Mouse (Mus musculus) left cerebral cortex, postnatal 10 days (tissue): ENCODE measurements around the gene Cnbd2. TPM values are rescaled to one million over a fixed set of nuclear protein-coding genes. Genes with fewer than 3 reads are reported as not detected.
"Not testable (repeated sequence)": the region's sequence is repeated elsewhere in the genome, so short reads cannot be mapped to it uniquely, and the experiment has no call there.

Experiments used
- DNase-seq, 2 experiments: peaks; one replicate each; pipeline ENCODE4 v3.0.0; 2021 to 2022; ENCODE audit warnings: low spot score in 2 of 2, mixed read lengths in 1 of 2; ENCODE audit errors: extremely low spot score in 1 of 2
- intact Hi-C: fragments of 180-260 bp; cut with DNase I; formaldehyde crosslinking; loops from one replicate; pipeline ENCODE4 v1.15.1; 2025
- total RNA-seq, 2 experiments: library from RNA; stranded (reverse); gene quantifications; 2 replicates each; pipeline ENCODE4 v1.2.3; 2021

Cnbd2 gene
- total RNA-seq, 2 experiments from 2014 or later, result 4.7 to 6.7 TPM

- DNase-seq, result peak in 1 of 2 experiments; percentile 59
- intact Hi-C loops, result no loop called here
These were observed 41.2 kb downstream of the Cnbd2 start for GRCm38 (mm10) chr2:156353265-156353692.

DNA sequence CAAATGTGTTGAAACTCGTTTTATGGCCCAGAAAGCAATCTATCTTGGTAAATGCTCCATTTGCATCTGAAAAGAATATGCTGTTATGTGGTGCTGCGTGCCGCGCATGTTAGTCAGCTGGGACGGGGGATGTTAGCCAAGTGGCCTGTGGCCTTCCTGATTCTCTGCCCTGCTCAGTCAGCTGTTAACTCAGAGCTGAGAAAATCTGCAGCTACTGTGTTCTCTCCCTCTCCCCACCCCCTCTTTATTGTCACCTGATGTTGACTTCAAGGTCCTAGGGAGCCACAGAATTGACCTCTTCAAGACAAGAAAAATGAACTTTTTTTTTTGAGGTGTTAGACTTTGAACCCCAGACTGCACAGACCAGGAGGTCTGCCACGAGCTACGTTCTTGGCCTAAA, 43.9 kb downstream of the Cnbd2 start:
- intact Hi-C loops, result no loop called here
- DNase-seq, result peak; percentile 35 to 53

GRCm38 (mm10) chr2:156368465-156368864, 56.4 kb downstream of the Cnbd2 start:
- intact Hi-C loops, result no loop called here
- DNase-seq, result peak; percentile 26 to 48

DNA sequence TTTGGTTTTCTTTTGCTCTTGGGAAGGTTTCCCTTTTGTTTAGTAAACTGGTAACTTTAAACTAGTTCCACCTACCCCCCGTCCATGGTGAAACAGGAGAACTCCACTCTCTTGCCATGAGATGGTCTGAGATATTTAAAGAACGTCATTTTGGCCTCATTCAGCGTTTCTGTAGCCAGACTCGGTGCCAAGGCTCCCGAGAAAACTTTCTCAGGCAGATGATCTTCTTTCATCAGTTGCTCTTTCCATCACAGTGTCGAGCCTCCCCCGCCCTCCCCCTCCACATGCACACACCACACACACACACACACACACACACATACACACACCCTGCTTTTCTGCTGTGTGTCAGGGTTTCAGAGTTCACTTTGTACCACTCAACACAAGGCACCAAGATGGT, 58.8 kb downstream of the Cnbd2 start:
- DNase-seq, result no peak
- intact Hi-C loops, result no loop called here

DNA sequence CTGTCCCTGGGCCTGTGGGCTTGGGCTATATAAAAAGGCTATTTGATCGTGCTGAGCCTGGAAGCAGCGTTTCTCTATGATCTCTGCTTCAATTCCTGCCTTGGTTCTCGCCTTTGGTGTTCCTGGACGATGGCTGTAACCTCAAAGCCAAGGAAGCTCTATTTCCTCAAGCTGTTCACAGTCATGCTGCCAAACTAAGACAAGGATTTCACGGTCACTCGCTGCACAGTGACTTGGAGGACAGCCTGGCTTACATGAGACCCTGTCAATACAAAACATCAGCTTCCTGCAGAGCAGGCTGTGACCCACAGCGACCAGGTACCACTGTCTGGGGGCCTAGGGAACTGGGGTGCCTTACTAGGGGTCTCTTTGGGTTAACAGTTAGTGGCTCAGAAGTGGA, 64.9 kb downstream of the Cnbd2 start:
- intact Hi-C loops, result no loop called here
- peak in 1 of 2 experiments; percentile 36 for DNase-seq

GRCm38 (mm10) chr2:156379929-156380328, 67.8 kb downstream of the Cnbd2 start:
- peak; percentile 38 to 43 for DNase-seq
- intact Hi-C loops, result no loop called here

- intact Hi-C loops, result no loop called here
- no peak for DNase-seq
These were observed 69.3 kb downstream of the Cnbd2 start for GRCm38 (mm10) chr2:156381350-156381749.

DNA sequence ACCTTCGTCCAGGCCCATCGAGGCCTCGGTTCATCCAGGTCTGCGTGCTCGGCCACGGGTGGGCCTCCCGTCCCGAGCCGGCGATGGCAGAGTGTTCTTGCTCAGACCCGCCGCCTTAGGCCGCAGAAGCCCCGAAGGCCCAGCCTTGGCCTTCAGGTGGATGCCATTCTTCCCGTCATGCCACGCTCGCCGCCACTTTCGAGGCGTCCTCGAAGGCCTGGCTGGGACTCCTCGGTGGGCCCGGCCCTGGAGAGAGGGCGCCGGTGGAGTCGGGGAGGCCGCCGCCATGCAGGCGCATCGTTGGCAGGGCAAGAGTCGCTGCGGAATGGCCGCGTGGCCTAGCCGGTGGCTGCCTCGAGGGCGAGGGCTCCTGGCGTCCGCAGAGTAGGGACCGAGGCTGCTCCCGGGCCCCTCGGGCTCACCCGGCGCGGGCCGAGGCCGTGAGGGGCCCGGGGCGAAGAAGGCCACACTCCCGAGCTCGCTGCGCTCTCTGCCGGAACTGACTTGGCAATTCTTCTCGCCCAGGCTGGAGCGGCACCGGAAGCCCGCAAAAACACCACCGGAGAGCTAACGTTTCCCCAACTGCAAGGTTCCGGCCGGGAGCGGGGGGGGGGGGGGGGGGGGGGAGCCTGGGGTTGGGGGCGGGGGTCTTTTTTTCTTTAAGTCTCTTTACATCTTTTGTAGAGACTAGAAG, 80.5 kb downstream of the Cnbd2 start:
- peak; percentile 73 to 86 for DNase-seq
- intact Hi-C loops, result not testable (repeated sequence)

- no peak for DNase-seq
- intact Hi-C loops, result no loop called here
These were observed 81.2 kb downstream of the Cnbd2 start for GRCm38 (mm10) chr2:156393155-156393828.

DNA sequence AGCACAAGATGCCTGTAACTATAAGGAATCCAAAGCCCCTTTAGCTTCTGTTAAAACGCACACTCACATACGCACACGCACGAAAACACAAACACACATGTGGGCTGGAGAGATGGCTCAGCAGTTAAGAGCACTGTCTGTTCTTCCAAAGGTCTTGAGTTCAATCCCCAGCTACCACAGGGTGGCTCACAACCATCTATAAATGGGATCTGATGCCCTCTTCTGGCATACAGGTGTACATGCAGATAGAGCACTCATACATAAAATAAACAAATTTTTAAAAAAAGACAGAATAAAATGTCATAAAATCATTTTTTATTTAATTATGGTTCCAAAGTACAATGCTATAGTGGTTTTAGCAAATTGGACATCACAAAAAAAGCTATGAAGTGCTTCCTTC, 82.2 kb downstream of the Cnbd2 start:
- DNase-seq, result no peak
- intact Hi-C loops, result no loop called here

DNA sequence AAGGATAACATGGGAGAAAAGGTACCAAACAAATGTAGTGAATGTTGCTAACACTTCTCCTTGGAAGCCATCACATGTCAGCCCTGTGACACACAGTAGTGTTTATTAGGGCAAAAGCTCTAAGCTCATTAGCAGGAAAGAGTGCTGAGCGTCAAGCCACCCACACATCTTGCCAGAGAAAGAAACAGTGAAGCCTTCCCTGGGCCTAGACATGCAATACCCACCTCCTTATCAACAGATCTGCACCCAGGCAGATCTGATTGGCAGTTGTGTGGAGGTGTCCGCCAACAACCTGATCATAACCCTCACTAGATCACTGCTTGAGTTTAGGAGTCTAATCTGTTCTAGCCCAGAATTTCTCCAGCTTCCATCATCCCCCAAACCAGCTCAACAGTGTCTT, 84.0 kb downstream of the Cnbd2 start:
- intact Hi-C loops, result no loop called here
- no peak for DNase-seq

- DNase-seq, result no peak
- intact Hi-C loops, result no loop called here
These were observed 85.9 kb downstream of the Cnbd2 start for GRCm38 (mm10) chr2:156397988-156398387.

DNA sequence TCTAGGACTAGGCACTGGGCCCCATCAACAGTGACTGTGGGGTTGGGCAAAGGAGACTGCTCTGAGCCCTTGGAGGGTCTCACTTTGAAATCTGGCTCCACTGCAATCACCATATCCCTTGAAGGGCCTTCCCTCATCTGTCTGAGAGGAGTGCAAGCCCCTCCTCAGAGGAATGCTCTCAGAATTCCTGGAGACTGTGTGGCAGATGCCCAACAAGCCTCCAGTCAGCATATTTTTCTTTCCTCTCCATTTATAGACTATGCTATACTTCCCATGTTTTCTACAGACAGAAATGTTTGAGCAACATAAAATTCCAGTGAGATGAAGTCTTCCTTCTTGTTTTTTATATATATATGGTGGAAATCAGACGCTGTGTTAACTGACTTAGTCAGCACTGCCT, 87.4 kb downstream of the Cnbd2 start:
- intact Hi-C loops, result no loop called here
- no peak for DNase-seq

DNA sequence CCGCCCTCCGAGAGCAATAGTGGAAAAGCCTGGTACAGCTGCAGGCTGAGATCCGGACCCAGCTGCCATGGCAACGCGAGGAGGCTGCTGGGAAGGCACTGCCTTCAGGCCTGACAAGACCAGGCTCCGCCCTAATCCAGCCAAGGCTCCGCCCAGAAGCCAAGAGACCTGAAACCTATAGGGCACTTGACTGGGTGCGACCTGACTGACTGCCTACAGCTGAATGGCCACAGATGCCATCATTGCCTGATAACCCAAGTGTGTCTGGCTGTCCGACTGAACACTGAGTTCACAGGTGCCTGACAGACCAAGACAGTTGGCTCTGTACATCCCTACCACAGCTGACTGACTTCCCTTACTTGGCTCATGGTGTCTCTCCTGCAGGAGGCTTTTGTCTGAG, 89.2 kb downstream of the Cnbd2 start:
- intact Hi-C loops, result loop anchor here (5.0 kb wide), 1 partner anchor 111 kb away; no protein-coding TSS in a partner anchor
- peak; percentile 61 to 83 for DNase-seq

DNA sequence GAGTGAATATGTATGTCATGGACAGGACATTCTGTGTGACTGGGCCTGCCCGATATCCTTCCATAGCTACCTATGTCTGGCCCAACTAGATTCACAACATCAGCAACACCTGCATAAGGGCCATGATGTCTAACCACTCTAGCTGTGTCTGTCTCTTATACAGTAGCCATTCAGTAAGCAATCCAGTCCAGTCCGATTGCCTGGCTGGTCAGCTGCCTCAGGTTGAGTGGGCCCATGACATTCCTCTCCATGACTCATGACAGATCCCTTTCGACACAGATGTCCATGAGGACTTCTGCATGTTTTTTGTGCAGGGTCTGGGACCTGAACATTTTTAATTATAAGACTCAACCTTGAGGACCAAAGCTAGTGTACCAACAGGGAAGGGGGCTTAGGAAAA, 89.9 kb downstream of the Cnbd2 start:
- intact Hi-C loops, result loop anchor here (5.0 kb wide), 1 partner anchor 110 kb away; no protein-coding TSS in a partner anchor
- no peak for DNase-seq

GRCm38 (mm10) chr2:156406987-156407386, 94.9 kb downstream of the Cnbd2 start:
- no peak for DNase-seq
- intact Hi-C loops, result no loop called here

DNA sequence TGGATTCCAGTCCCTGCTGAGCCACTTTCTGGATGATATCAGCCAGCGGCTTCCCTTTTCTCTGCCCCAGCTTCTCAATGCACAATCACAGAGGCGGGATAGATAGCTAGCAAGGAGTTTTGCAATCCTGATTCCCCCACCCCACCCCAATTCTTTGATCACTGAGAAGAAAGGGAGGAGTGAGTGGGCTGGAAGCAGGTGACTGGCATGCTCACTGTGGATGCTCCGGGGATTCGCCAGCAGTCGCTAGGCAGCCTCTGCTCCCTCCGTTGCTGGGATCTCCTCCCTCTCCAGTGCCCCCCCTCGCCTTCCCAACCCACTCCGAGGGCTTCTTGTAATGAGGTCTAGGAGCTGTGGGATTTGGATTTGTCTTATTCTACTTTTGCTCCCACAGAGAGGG, 96.1 kb downstream of the Cnbd2 start:
- intact Hi-C loops, result no loop called here
- peak; percentile 54 to 73 for DNase-seq

DNA sequence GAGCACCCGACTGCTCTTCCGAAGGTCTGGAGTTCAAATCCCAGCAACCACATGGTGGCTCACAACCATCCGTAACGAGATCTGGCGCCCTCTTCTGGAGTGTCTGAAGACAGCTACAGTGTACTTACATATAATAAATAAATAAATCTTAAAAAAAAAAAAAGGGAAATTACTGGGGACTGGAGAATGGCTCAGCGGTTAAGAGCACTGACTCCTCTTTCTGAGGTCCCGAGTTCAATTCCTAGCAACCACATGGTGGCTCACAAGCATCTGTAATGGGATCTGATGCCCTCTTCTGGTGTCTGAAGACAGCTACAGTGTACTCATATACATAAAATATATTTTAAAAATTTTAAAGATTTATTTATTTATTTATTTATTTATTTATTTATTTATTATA, 99.2 kb downstream of the Cnbd2 start:
- intact Hi-C loops, DNase-seq: not testable (repeated sequence)

GRCm38 (mm10) chr2:156414996-156415395, 102.9 kb downstream of the Cnbd2 start:
- no peak for DNase-seq
- intact Hi-C loops, result no loop called here

- intact Hi-C loops, result no loop called here
- DNase-seq, result no peak
These were observed 103.6 kb downstream of the Cnbd2 start for GRCm38 (mm10) chr2:156415674-156416073.
